Mouse (Mus musculus) kidney, postnatal 0 days (tissue): Measurements from ENCODE around the gene Rnf113a2. TPM values are rescaled to one million over a fixed set of nuclear protein-coding genes. Genes with fewer than 3 reads are reported as not detected.

ENCODE experiments used
- ATAC-seq: fragments of 200-750 bp; cut with Nextera tagmentation; replicated peaks from 2 replicates; pipeline ENCODE4 v1.8.0; 2017; ENCODE audit warnings: low read depth, moderate number of reproducible peaks, moderate TSS enrichment, moderate library complexity; ENCODE audit not compliant: low FRiP score
- DNase-seq: peaks from one replicate; pipeline ENCODE4 v3.0.0-alpha.2; 2016; ENCODE audit warnings: low spot score
- H3K27ac ChIP-seq: fragments of 300-500 bp; sonication (generic); 2 replicates; pipeline ENCODE4 v1.5.1; 2014; ENCODE audit warnings: mild to moderate bottlenecking
- H3K27me3 ChIP-seq: fragments of 300-500 bp; sonication (generic); 2 replicates; pipeline ENCODE4 v1.6.1; 2014; ENCODE audit warnings: low read length, mixed read lengths; ENCODE audit not compliant: insufficient read depth
- H3K36me3 ChIP-seq: fragments of 300-500 bp; sonication (generic); 2 replicates; pipeline ENCODE4 v1.6.1; 2014; ENCODE audit warnings: low read length, mixed read lengths; ENCODE audit not compliant: insufficient read depth
- H3K4me1 ChIP-seq: fragments of 300-500 bp; sonication (generic); replicated peaks from 2 replicates; pipeline ENCODE4 v1.6.1; 2014; ENCODE audit warnings: antibody characterized with exemption, low read length, mixed read lengths; ENCODE audit not compliant: insufficient read depth
- H3K4me2 ChIP-seq: fragments of 300-500 bp; sonication (generic); 2 replicates; pipeline ENCODE4 v1.6.1; 2014; ENCODE audit warnings: mild to moderate bottlenecking, low read length, moderate library complexity, mixed read lengths
- H3K4me3 ChIP-seq: fragments of 300-500 bp; sonication (generic); replicated peaks from 2 replicates; pipeline ENCODE4 v1.5.1; 2014; ENCODE audit warnings: low read depth, low read length
- H3K9ac ChIP-seq: fragments of 300-500 bp; sonication (generic); 2 replicates; pipeline ENCODE4 v1.6.1; 2014; ENCODE audit warnings: low read depth, low read length
- H3K9me3 ChIP-seq: fragments of 300-500 bp; sonication (generic); replicated peaks from 2 replicates; pipeline ENCODE4 v1.6.1; 2016; ENCODE audit warnings: low read length, inconsistent platforms, mixed read lengths
- CTCF ChIP-seq: IDR thresholded peaks from 2 replicates; pipeline ENCODE4 v1.5.1; 2016; ENCODE audit warnings: antibody characterized with exemption, low read depth, mild to moderate bottlenecking, moderate library complexity
- WGBS: fragments of 180-500 bp; shearing (Covaris S2); extraction: QIAGEN DNeasy Blood & Tissue Kit; methylation state at CpG from one replicate; pipeline ENCODE4 v1.1.7; 2014; 5-methylcytosine and 5-hydroxymethylcytosine counted together
- polyA plus RNA-seq: library from polyadenylated mRNA; unstranded; fragments of >200 nt; fragmentation: Nextera tagmentation; extraction: Ambion mirVana; gene quantifications from 2 replicates; pipeline ENCODE4 v1.2.1, GENCODE M21; 2015

The Rnf113a2 gene
- polyA plus RNA-seq, 1 experiment from 2014 or later, result 28.8 TPM

DNA sequence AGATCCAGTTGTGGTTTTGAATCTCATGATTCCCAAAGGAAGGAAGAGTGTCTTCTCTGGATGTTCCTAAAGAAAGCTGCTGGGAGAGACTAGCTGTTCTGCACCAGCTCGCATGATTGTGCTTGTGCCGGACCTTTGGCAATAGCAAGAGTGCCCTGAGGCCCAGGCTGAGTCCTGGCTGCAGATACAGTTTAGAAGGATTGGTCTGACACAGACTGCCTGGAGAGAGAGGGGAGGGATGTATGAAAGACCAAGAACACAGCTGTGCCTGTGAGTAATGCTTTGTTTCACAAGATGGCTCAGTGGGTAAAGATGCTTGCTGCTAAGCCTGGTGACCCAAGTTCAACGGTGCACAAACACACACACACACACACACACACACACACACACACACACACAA, 45.9 kb downstream of the Rnf113a2 start:
- H3K9ac ChIP-seq, result no peak overlapping the region
- H3K27me3 ChIP-seq, result no peaks in the 10 kb centered on the region
- peaks cover 30% of the 10 kb centered on the region for H3K36me3 ChIP-seq
- H3K4me2 ChIP-seq, result no peak overlapping the region
- no peak for ATAC-seq
- H3K9me3 ChIP-seq, result no peaks in the 10 kb centered on the region
- DNase-seq, result no peak
- no peaks in the 10 kb centered on the region for H3K4me1 ChIP-seq
- H3K4me3 ChIP-seq, result no peak overlapping the region
- WGBS, result 92% methylated on average over 3 of the region's 3 CpGs
- TF ChIP-seq CTCF, result no peak
- no peak overlapping the region for H3K27ac ChIP-seq

Other genes with a start within 250 kb of the Rnf113a2 start
- gene Elmsan1, start 198.3 kb upstream of the Rnf113a2 start, polyA plus RNA-seq, result 4.8 and 5.8 TPM in 2 replicates
- 45.6 and 51.3 TPM in 2 replicates for gene Ptgr2, start 132.0 kb upstream of the Rnf113a2 start, polyA plus RNA-seq
- 53.8 and 64.6 TPM in 2 replicates for gene Zfp410, start 100.3 kb upstream of the Rnf113a2 start, polyA plus RNA-seq
- gene Coq6, start 55.5 kb upstream of the Rnf113a2 start, polyA plus RNA-seq, result 36.0 and 40.9 TPM in 2 replicates
- gene Fam161b, start 55.4 kb upstream of the Rnf113a2 start, polyA plus RNA-seq, result 2.0 and 2.1 TPM in 2 replicates
- 85.5 and 99.1 TPM in 2 replicates for gene Entpd5, start 8.2 kb upstream of the Rnf113a2 start, polyA plus RNA-seq
- gene Bbof1, start 8.1 kb upstream of the Rnf113a2 start, polyA plus RNA-seq, result 1.3 and 1.4 TPM in 2 replicates
- 122 and 128 TPM in 2 replicates for gene Aldh6a1, start 33.8 kb downstream of the Rnf113a2 start, polyA plus RNA-seq
- 18.7 and 19.5 TPM in 2 replicates for gene Lin52, start 34.2 kb downstream of the Rnf113a2 start, polyA plus RNA-seq
- gene Vsx2, start 152.6 kb downstream of the Rnf113a2 start, polyA plus RNA-seq, result not detected in 2 replicates
- gene Abcd4, start 200.2 kb downstream of the Rnf113a2 start, polyA plus RNA-seq, result 12.1 and 16.9 TPM in 2 replicates
- not detected in 2 replicates for gene Vrtn, start 223.8 kb downstream of the Rnf113a2 start, polyA plus RNA-seq